Mouse (Mus musculus): Measurements from ENCODE around the gene Armc12. TPM values are rescaled to one million over a fixed set of nuclear protein-coding genes. Genes with fewer than 3 reads are reported as not detected.

Armc12 gene
- total RNA-seq, 2 experiments from 2014 or later, result not detected

- no peak for DNase-seq (ENCODE audit: low spot score in 2 of 2)
Observed at GRCm38 (mm10) chr17:28581056-28581455, 50.5 kb downstream of the Armc12 start.

GRCm38 (mm10) chr17:28586509-28586908, 55.9 kb downstream of the Armc12 start:
- no peak for DNase-seq (ENCODE audit: low spot score in 2 of 2)

GRCm38 (mm10) chr17:28588591-28588990, 58.0 kb downstream of the Armc12 start:
- DNase-seq (ENCODE audit: low spot score in 2 of 2), result no peak

Small RNA genes lying within 50 kb of the gene (microRNA-seq; reads per million reads assigned to microRNA genes)
- gene Gm25195 (0 reads per million in 2 experiments), gene Mir6969 (0 reads per million in 2 experiments)

Other genes with a start within 250 kb of the Armc12 start
- gene Fance, start 217.3 kb upstream of the Armc12 start, total RNA-seq (2021), result 10 to 100 TPM; 25.4 to 25.5 TPM
- 100 to 1,000 TPM; 322 to 334 TPM for gene Rpl10a, start 202.3 kb upstream of the Armc12 start, total RNA-seq (2021)
- gene Tead3, start 180.0 kb upstream of the Armc12 start, total RNA-seq (2021), result 1 to 10 TPM; 2.3 to 2.5 TPM
- gene Tulp1, start 165.6 kb upstream of the Armc12 start, total RNA-seq (2021), result not detected
- gene Fkbp5, start 13.3 kb upstream of the Armc12 start, total RNA-seq (2021), result 10 to 100 TPM; 37.8 to 42.8 TPM
- not detected for gene Clpsl2, start 18.6 kb downstream of the Armc12 start, total RNA-seq (2021)
- gene Clps, start 30.0 kb downstream of the Armc12 start, total RNA-seq (2021), result not detected
- gene Lhfpl5, start 44.8 kb downstream of the Armc12 start, total RNA-seq (2021), result 1 to 10 TPM; 3.6 to 4.1 TPM
- gene Srpk1, start 91.9 kb downstream of the Armc12 start, total RNA-seq (2021), result 100 to 1,000 TPM; 106 to 114 TPM
- gene Slc26a8, start 159.4 kb downstream of the Armc12 start, total RNA-seq (2021), result 1 to 10 TPM; 6.5 to 9.5 TPM
- gene Mapk14, start 160.5 kb downstream of the Armc12 start, total RNA-seq (2021), result 10 to 100 TPM; 83.5 to 88.7 TPM
- gene AC170998.1, start 195.3 kb downstream of the Armc12 start, total RNA-seq (2021), result 1 to 10 TPM; 2.8 TPM
- gene Mapk13, start 238.5 kb downstream of the Armc12 start, total RNA-seq (2021), result 1 to 10 TPM; 1.7 to 4.3 TPM